Mouse (Mus musculus): ENCODE data around the gene Slc6a8. TPM values are rescaled to one million over a fixed set of nuclear protein-coding genes. Genes with fewer than 3 reads are reported as not detected.
A peak's percentile ranks its signal among the peaks of the same experiment; 100 is the strongest.

Slc6a8 gene
- total RNA-seq, 4 experiments from 2014 or later = 157 to 195 (median 180) TPM

GRCm38 (mm10) chrX:73684978-73685377 is 12.0 kb downstream of the Slc6a8 start:
- DNase-seq (ENCODE audit: low spot score) = no peak

GRCm38 (mm10) chrX:73685629-73686028 is 12.7 kb downstream of the Slc6a8 start:
- peak; percentile 32 for DNase-seq (ENCODE audit: low spot score)

- DNase-seq (ENCODE audit: low spot score) = peak; percentile 33
Measured at GRCm38 (mm10) chrX:73690917-73691629, 18.1 kb downstream of the Slc6a8 start.

- DNase-seq (ENCODE audit: low spot score) = no peak
Measured at GRCm38 (mm10) chrX:73700472-73700871, 27.5 kb downstream of the Slc6a8 start.

GRCm38 (mm10) chrX:73715476-73716108 is 42.6 kb downstream of the Slc6a8 start:
- peak; percentile 7 for DNase-seq (ENCODE audit: low spot score)

GRCm38 (mm10) chrX:73716109-73716661 is 43.2 kb downstream of the Slc6a8 start, which contains the start of the genes Bcap31 and Abcd1:
Gene Bcap31, minus strand, starts transcription at chrX:73716175.
Gene Abcd1, plus strand, starts transcription at chrX:73716597.
- DNase-seq (ENCODE audit: low spot score) = peak; percentile 94

- peak; percentile 7 for DNase-seq (ENCODE audit: low spot score)
Measured at GRCm38 (mm10) chrX:73716709-73717545, 44.0 kb downstream of the Slc6a8 start.

GRCm38 (mm10) chrX:73717667-73718066 is 44.7 kb downstream of the Slc6a8 start:
- peak; percentile 11 for DNase-seq (ENCODE audit: low spot score)

- DNase-seq (ENCODE audit: low spot score) = peak; percentile 6
Measured at GRCm38 (mm10) chrX:73718271-73718670, 45.3 kb downstream of the Slc6a8 start.

- DNase-seq (ENCODE audit: low spot score) = peak; percentile 24
Measured at GRCm38 (mm10) chrX:73718686-73719362, 45.9 kb downstream of the Slc6a8 start.

- no peak for DNase-seq (ENCODE audit: low spot score)
Measured at GRCm38 (mm10) chrX:73730908-73731307, 58.0 kb downstream of the Slc6a8 start.

Other genes with a start within 250 kb of the Slc6a8 start
- gene Trex2, start 237.8 kb upstream of the Slc6a8 start, total RNA-seq (2022) = not detected
- 1 to 10 TPM; 5.0 to 6.3 (median 5.4) TPM for gene Haus7, start 214.1 kb upstream of the Slc6a8 start, total RNA-seq (2022)
- 100 to 1,000 TPM; 152 to 198 (median 182) TPM for gene Bgn, start 189.5 kb upstream of the Slc6a8 start, total RNA-seq (2022)
- gene Atp2b3, start 170.1 kb upstream of the Slc6a8 start, total RNA-seq (2022) = under 1 TPM; 0.16 to 0.53 (median 0.21) TPM
- gene Dusp9, start 33.7 kb upstream of the Slc6a8 start, total RNA-seq (2022) = under 1 TPM in 1 of 4 experiments, not detected in 3; 0.19 TPM
- 1 to 10 TPM; 5.2 to 9.5 (median 8.1) TPM for gene Pnck, start 13.0 kb upstream of the Slc6a8 start, total RNA-seq (2022)
- gene Bcap31, start 43.0 kb downstream of the Slc6a8 start, total RNA-seq (2022) = 10 to 100 TPM; 65.8 to 86.6 (median 78.8) TPM
- 10 to 100 TPM; 26.6 to 29.7 (median 28.2) TPM for gene Abcd1, start 43.4 kb downstream of the Slc6a8 start, total RNA-seq (2022)
- gene Plxnb3, start 83.9 kb downstream of the Slc6a8 start, total RNA-seq (2022) = 1 to 10 TPM; 1.6 to 1.9 (median 1.7) TPM
- gene Srpk3, start 101.3 kb downstream of the Slc6a8 start, total RNA-seq (2022) = 10 to 100 TPM; 23.9 to 31.6 (median 30.8) TPM
- 100 to 1,000 TPM; 702 to 775 (median 723) TPM for gene Idh3g, start 113.7 kb downstream of the Slc6a8 start, total RNA-seq (2022)
- gene Ssr4, start 113.9 kb downstream of the Slc6a8 start, total RNA-seq (2022) = 10 to 100 TPM; 75.9 to 94.2 (median 84.8) TPM
- 1 to 10 TPM; 1.2 to 1.7 (median 1.6) TPM for gene Pdzd4, start 151.8 kb downstream of the Slc6a8 start, total RNA-seq (2022)
- not detected for gene Avpr2, start 219.0 kb downstream of the Slc6a8 start, total RNA-seq (2022)
- gene L1cam, start 223.0 kb downstream of the Slc6a8 start, total RNA-seq (2022) = 1 to 10 TPM; 3.3 to 5.3 (median 4.2) TPM
- gene Arhgap4, start 248.7 kb downstream of the Slc6a8 start, total RNA-seq (2022) = 1 to 10 TPM in 2 of 4 experiments, under 1 TPM in 2; 0.47 to 2.9 (median 1.3) TPM
- gene Naa10, start 248.8 kb downstream of the Slc6a8 start, total RNA-seq (2022) = 10 to 100 TPM; 46.4 to 59.7 (median 56.5) TPM